Mouse (Mus musculus) lung, postnatal 0 days (tissue): ENCODE measurements at regions not wholly inside any gene's neighbourhood (a gene's known extent, or its start where the extent isn't known, plus 50 kb on each side); places are given as distances from the start of the nearest gene placed in this dataset.

ENCODE experiments used
- CTCF ChIP-seq: IDR thresholded peaks from 2 replicates; pipeline ENCODE4 v1.5.1; 2016; ENCODE audit warnings: antibody characterized with exemption, mild to moderate bottlenecking
- EP300 ChIP-seq: IDR thresholded peaks from 2 replicates; pipeline ENCODE4 v1.6.1; 2016; ENCODE audit warnings: antibody characterized with exemption, mild to moderate bottlenecking, control low read depth

GRCm38 (mm10) chr12:77901254-77901653 lies 292.8 kb upstream of the Gm6657 start:
- TF ChIP-seq CTCF (no peak), EP300 (no peak)
